Mouse (Mus musculus) forebrain, postnatal 0 days (tissue): ENCODE measurements around the gene Tdp1. TPM values are rescaled to one million over a fixed set of nuclear protein-coding genes. Genes with fewer than 3 reads are reported as not detected.
"Not testable (repeated sequence)": the region's sequence is repeated elsewhere in the genome, so short reads cannot be mapped to it uniquely, and the experiment has no call there.

Experiments
- ATAC-seq: fragments of 200-750 bp; cut with Nextera tagmentation; 2 replicates; pipeline ENCODE4 v1.8.0; 2017; ENCODE audit warnings: mild to moderate bottlenecking, moderate library complexity
- DNase-seq: peaks from one replicate; pipeline ENCODE4 v3.0.0-alpha.2; 2015
- H3K27ac ChIP-seq: fragments of 300-500 bp; sonication (generic); 2 replicates; pipeline ENCODE4 v1.5.1; 2014; ENCODE audit warnings: low read depth, mild to moderate bottlenecking, antibody characterized with exemption, low read length, moderate library complexity, mixed read lengths
- H3K27me3 ChIP-seq: fragments of 300-500 bp; sonication (generic); 2 replicates; pipeline ENCODE4 v1.6.1; 2014; ENCODE audit warnings: mild to moderate bottlenecking, low read length, mixed read lengths; ENCODE audit not compliant: insufficient read depth
- H3K36me3 ChIP-seq: fragments of 300-500 bp; sonication (generic); 2 replicates; pipeline ENCODE4 v1.6.1; 2014; ENCODE audit warnings: mild to moderate bottlenecking, moderate library complexity; ENCODE audit not compliant: insufficient read depth
- H3K4me1 ChIP-seq: fragments of 300-500 bp; sonication (generic); 2 replicates; pipeline ENCODE4 v1.6.1; 2014; ENCODE audit warnings: antibody characterized with exemption; ENCODE audit not compliant: insufficient read depth
- H3K4me2 ChIP-seq: fragments of 300-500 bp; sonication (generic); 2 replicates; pipeline ENCODE4 v1.6.1; 2014; ENCODE audit warnings: low read depth, mild to moderate bottlenecking, moderate library complexity
- H3K4me3 ChIP-seq: fragments of 300-500 bp; sonication (generic); 2 replicates; pipeline ENCODE4 v1.5.1; 2014; ENCODE audit warnings: low read depth, low read length, mixed read lengths
- H3K9ac ChIP-seq: fragments of 300-500 bp; sonication (generic); 2 replicates; pipeline ENCODE4 v1.6.1; 2014; ENCODE audit warnings: mild to moderate bottlenecking
- H3K9me3 ChIP-seq: fragments of 300-500 bp; sonication (generic); 2 replicates; pipeline ENCODE4 v1.6.1; 2016; ENCODE audit warnings: low read length
- CTCF ChIP-seq: sonication (generic); IDR thresholded peaks from 2 replicates; pipeline ENCODE4 v1.5.1; 2016; ENCODE audit warnings: antibody characterized with exemption, control low read depth, low read depth
- WGBS: fragments of 180-500 bp; shearing (Covaris S2); extraction: QIAGEN DNeasy Blood & Tissue Kit; methylation state at CpG from one replicate; pipeline ENCODE4 v1.1.7; 2014; 5-methylcytosine and 5-hydroxymethylcytosine counted together
- polyA plus RNA-seq: library from polyadenylated mRNA; unstranded; fragments of >200 nt; fragmentation: Nextera tagmentation; extraction: Ambion mirVana; gene quantifications from 2 replicates; pipeline ENCODE4 v1.2.1, GENCODE M21; 2015
- total RNA-seq: library from RNA; depleted of rRNA; stranded (reverse); fragments of >200 nt; gene quantifications from 2 replicates; pipeline ENCODE4 v1.2.3, GENCODE M21; 2014

The Tdp1 gene
- total and polyA plus RNA-seq, 2 experiments from 2014 or later = 12.9 to 41.9 TPM

DNA sequence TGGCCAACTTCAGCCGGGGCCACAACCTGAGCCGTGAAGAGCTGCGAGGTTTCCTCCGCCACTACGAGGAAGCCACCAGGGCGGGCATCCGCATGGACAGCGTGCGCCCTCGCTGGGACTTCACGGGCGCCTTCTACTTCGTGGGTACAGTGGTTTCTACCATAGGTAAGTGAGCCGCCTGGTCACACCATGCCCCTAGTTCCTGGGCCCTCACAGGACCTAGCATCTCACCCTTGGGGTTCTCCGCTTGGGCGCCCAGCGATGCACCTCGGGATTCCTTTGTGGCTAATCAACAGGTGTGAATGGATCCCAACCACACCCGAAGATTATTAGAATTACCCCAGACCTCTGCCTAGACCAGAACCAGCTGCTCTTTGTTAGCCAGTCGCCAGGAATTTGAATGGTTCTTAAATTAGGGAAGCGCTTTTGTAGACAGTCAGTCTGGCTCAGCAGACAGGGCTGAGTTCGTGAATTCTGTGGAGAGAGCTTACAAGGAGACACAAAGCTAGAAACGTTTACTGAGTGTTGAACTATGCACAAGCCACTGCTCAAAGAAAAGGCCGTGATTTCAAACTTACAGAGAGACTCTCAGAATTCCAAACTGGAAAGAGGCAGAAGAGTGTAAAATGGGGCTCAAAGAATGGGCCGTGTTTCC lies 81.9 kb downstream of the Tdp1 start:
- H3K4me1 ChIP-seq = peaks cover 9% of the 10 kb centered on the region
- H3K36me3 ChIP-seq = no peaks in the 10 kb centered on the region
- peak overlapping the region; percentile 93 for H3K4me2 ChIP-seq
- ATAC-seq = 0 out of 2 replicates have a peak, but pooled peaks have one; percentile 24
- H3K27me3 ChIP-seq = peaks cover 50% of the 10 kb centered on the region
- H3K4me3 ChIP-seq = peak overlapping the region; percentile 52
- WGBS = 4% methylated on average over 25 of the region's 25 CpGs
- no peak for TF ChIP-seq CTCF
- peak overlapping the region; percentile 52 for H3K9ac ChIP-seq
- H3K27ac ChIP-seq = no peak overlapping the region
- DNase-seq = peak; percentile 33
- H3K9me3 ChIP-seq = no peaks in the 10 kb centered on the region

DNA sequence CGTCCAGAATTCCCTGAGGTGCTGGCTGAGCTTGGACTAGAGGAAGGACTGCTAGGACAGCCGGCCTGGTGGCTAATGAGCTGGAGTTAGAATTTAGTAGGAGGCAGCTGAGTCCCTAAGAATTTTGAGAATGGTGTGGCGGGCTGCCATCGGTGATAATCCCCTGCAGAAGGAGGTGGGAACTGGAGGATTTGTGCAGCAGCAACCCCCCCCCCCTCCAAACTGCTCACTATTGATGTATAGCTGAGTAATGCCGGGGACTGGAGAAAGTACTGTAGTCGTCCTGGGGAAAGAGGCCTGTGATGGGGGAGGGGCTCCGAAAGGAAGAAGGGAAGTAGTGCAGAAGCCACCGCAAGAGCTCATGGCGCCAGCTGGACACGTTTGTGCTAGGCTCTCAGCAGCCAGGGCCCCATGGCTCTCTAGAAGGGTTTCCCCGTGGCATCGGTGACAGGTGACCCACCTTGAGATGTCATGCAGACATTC lies 82.6 kb downstream of the Tdp1 start:
- Histone ChIP-seq H3K4me1 (peaks cover 9% of the 10 kb centered on the region), H3K4me3 (peak overlapping the region; percentile 7; the same call in 1 of the 2 replicates), H3K27me3 (peaks cover 50% of the 10 kb centered on the region), H3K9me3 (no peaks in the 10 kb centered on the region), H3K9ac (no peak overlapping the region), H3K27ac (no peak overlapping the region), H3K4me2 (peak overlapping the region; percentile 93; the same call in 1 of the 2 replicates), H3K36me3 (no peaks in the 10 kb centered on the region)
- ATAC-seq (no peak), DNase-seq (no peak)
- WGBS = 11% methylated on average over 12 of the region's 12 CpGs
- no peak for TF ChIP-seq CTCF

DNA sequence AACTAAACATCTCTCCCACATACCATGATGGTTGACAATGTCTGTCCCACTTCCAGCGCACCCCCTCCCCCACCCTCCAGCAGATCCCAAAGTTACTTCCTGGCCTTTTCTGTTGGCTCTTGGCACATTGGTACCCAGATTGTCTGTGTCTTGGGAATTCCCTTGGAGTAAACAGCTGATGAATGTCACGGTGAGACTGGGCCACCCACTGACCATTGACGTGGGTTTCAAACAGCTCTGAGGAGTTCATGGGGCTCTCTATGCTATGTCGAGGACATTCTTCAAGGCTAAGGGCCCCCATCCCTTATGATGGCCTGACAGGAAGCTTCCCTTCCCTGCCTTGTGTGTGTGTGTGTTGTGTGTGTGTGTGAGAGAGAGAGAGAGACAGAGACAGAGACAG lies 85.6 kb downstream of the Tdp1 start:
- Histone ChIP-seq H3K4me2 (no peak overlapping the region), H3K4me3 (no peak overlapping the region), H3K27me3 (peaks cover 35% of the 10 kb centered on the region), H3K4me1 (peaks cover 2% of the 10 kb centered on the region), H3K9me3 (no peaks in the 10 kb centered on the region), H3K27ac (no peak overlapping the region), H3K36me3 (no peaks in the 10 kb centered on the region), H3K9ac (no peak overlapping the region)
- ATAC-seq = no peak
- no peak for TF ChIP-seq CTCF
- WGBS = 81% methylated on average over 4 of the region's 4 CpGs
- DNase-seq = no peak

DNA sequence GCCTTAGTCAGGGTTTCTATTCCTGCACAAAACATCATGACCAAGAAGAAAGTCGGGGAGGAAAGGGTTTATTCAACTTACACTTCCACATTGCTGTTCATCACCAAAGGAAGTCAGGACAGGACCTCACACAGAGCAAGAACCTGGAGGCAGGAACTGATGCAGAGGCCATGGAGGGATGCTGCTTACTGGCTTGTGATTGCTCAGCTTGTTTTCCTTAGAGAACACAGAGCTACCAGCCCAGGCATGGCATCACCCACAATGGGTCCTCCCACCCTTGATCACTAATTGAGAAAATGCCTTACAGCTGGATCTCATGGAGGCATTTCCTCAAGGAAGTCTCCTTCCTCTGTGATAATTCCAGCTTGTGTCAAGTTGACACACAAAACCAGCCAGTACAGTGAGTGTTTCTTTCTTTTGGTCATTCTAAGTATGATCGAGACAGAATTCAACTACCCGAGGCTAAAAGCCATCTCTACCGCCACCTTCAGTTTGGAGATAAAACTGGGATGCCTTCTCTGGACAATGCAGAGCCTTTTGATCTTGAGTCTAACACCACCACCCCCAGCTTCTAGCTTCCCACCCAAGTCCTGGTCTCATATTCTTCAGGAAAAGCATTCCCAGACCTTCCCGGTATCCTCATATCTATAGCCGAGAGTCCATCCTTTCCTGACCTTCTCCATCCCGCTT lies 87.0 kb downstream of the Tdp1 start:
- H3K4me1 ChIP-seq, H3K27ac ChIP-seq, H3K9me3 ChIP-seq, H3K36me3 ChIP-seq, H3K4me3 ChIP-seq, DNase-seq, H3K4me2 ChIP-seq, H3K9ac ChIP-seq, ATAC-seq: not testable (repeated sequence)
- H3K27me3 ChIP-seq = peaks cover 24% of the 10 kb centered on the region
- WGBS = 78% methylated on average over 7 of the region's 7 CpGs

DNA sequence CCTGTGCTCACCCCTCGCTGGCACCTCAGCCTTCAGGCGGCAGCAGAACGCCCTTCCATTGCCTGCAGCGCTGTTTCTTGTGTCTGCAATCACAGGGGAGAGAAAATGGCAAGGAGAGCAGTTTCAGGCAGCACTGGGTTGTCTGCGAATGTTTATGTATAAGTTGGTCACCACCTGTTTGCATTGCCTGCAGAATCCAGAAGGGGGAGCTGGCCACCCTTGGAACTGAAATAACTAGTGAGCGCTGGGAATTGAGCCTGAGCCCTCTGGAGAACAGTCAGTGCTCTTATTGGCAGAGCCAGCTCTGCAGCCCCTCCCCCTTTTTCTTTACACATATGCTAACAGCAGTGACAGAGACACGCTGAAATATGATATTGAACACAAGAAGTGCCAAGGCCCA lies 88.5 kb downstream of the Tdp1 start:
- no peak overlapping the region for H3K27ac ChIP-seq
- no peak overlapping the region for H3K4me3 ChIP-seq
- TF ChIP-seq CTCF = no peak
- no peaks in the 10 kb centered on the region for H3K4me1 ChIP-seq
- H3K9me3 ChIP-seq = 0 out of 2 replicates have a peak, but pooled peaks cover 4% of the 10 kb centered on the region
- H3K4me2 ChIP-seq = no peak overlapping the region
- no peak for DNase-seq
- H3K36me3 ChIP-seq = no peaks in the 10 kb centered on the region
- H3K27me3 ChIP-seq = 0 out of 2 replicates have a peak, but pooled peaks cover 12% of the 10 kb centered on the region
- no peak for ATAC-seq
- WGBS = 56% methylated on average over 7 of the region's 7 CpGs
- H3K9ac ChIP-seq = no peak overlapping the region

DNA sequence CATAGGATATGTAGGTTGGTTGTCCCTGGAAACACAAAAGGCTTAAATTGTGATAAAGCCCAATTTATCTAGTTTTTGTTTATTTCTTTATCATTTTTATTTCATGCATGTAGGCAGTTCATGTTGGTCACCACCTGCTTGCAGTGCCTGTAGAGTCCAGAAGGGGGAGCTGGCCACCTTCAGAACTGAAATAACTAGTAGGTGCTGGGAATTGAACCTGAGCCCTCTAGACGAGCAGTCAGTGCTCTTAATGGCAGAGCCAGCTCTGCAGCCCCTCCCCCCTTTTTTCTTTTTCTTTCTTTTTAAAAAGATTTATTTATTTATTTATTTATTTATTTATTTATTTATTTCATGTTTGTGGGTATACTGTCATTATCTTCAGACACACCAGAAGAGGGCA lies 89.3 kb downstream of the Tdp1 start:
- DNase-seq (no peak), ATAC-seq (no peak)
- H3K9me3 ChIP-seq = 0 out of 2 replicates have a peak, but pooled peaks cover 4% of the 10 kb centered on the region
- no peak overlapping the region for H3K4me3 ChIP-seq
- H3K4me2 ChIP-seq = no peak overlapping the region
- H3K36me3 ChIP-seq = no peaks in the 10 kb centered on the region
- TF ChIP-seq CTCF = peak; percentile 29; the same call in 1 of the 2 replicates
- H3K27ac ChIP-seq = no peak overlapping the region
- H3K9ac ChIP-seq = no peak overlapping the region
- no peaks in the 10 kb centered on the region for H3K4me1 ChIP-seq
- WGBS = 80% methylated on average over 1 of the region's 1 CpGs
- H3K27me3 ChIP-seq = 0 out of 2 replicates have a peak, but pooled peaks cover 8% of the 10 kb centered on the region

DNA sequence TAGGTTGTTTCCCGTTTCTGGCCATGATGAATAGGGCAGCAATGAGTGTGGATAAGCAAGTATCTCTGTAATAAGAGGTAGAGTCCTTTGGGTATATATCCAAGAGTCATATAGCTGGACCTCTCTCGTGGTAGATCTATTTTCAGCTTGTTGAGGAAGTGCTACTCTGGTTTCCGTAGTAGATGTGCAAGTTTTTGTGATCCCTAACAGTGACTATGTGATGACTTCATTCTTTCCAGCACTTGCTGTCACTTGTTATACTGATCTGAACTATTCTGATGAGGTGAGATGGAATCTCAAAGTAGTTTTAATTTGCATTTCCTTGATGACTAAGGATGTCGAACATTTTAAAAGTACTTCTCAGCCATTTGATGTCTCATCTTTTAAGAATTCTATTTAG lies 95.2 kb downstream of the Tdp1 start:
- WGBS = 85% methylated on average over 4 of the region's 4 CpGs
- H3K4me2 ChIP-seq = no peak overlapping the region
- ATAC-seq (no peak), DNase-seq (no peak)
- no peak overlapping the region for H3K4me3 ChIP-seq
- TF ChIP-seq CTCF = no peak
- no peaks in the 10 kb centered on the region for H3K4me1 ChIP-seq
- H3K9me3 ChIP-seq = 0 out of 2 replicates have a peak, but pooled peaks cover 4% of the 10 kb centered on the region
- no peaks in the 10 kb centered on the region for H3K36me3 ChIP-seq
- no peaks in the 10 kb centered on the region for H3K27me3 ChIP-seq
- no peak overlapping the region for H3K9ac ChIP-seq
- no peak overlapping the region for H3K27ac ChIP-seq
